Mouse (Mus musculus) T-cell, adult 2 months (primary cell): ENCODE measurements around the gene Usp24.

Experiments
- DNase-seq: peaks from one replicate; pipeline ENCODE4 v3.0.0; 2022; ENCODE audit warnings: low spot score

Usp24 gene

GRCm38 (mm10) chr4:106315921-106316350 lies at the start of gene Usp24:
TSS of gene Usp24 (plus strand) at chr4:106316213.
- peak; percentile 78 for DNase-seq

- no peak for DNase-seq
Measured at GRCm38 (mm10) chr4:106276937-106277336, 39.1 kb upstream of the Usp24 start.

GRCm38 (mm10) chr4:106279177-106279576 lies 36.8 kb upstream of the Usp24 start:
- DNase-seq: no peak

GRCm38 (mm10) chr4:106281128-106281491 lies 34.9 kb upstream of the Usp24 start:
- no peak for DNase-seq

- DNase-seq: no peak
Measured at GRCm38 (mm10) chr4:106281492-106282122, 34.4 kb upstream of the Usp24 start.

- no peak for DNase-seq
Measured at GRCm38 (mm10) chr4:106282123-106282510, 33.9 kb upstream of the Usp24 start.

- DNase-seq: no peak
Measured at GRCm38 (mm10) chr4:106286958-106287743, 28.9 kb upstream of the Usp24 start.

GRCm38 (mm10) chr4:106290201-106290600 lies 25.8 kb upstream of the Usp24 start:
- DNase-seq: no peak

GRCm38 (mm10) chr4:106292823-106293222 lies 23.2 kb upstream of the Usp24 start:
- DNase-seq: no peak

GRCm38 (mm10) chr4:106293378-106294090 lies 22.5 kb upstream of the Usp24 start:
- peak; percentile 67 for DNase-seq

- DNase-seq: no peak
Measured at GRCm38 (mm10) chr4:106295696-106296095, 20.3 kb upstream of the Usp24 start.

GRCm38 (mm10) chr4:106296412-106297086 lies 19.5 kb upstream of the Usp24 start:
- no peak for DNase-seq

GRCm38 (mm10) chr4:106301346-106301745 lies 14.7 kb upstream of the Usp24 start:
- no peak for DNase-seq

- DNase-seq: no peak
Measured at GRCm38 (mm10) chr4:106308090-106308489, 7.9 kb upstream of the Usp24 start.

GRCm38 (mm10) chr4:106312651-106313050 lies 3.4 kb upstream of the Usp24 start:
- no peak for DNase-seq

GRCm38 (mm10) chr4:106313070-106313469 lies 2.9 kb upstream of the Usp24 start:
- DNase-seq: peak; percentile 37

- no peak for DNase-seq
Measured at GRCm38 (mm10) chr4:106313874-106314273, 2.1 kb upstream of the Usp24 start.

- no peak for DNase-seq
Measured at GRCm38 (mm10) chr4:106314291-106314690, 1.7 kb upstream of the Usp24 start.

GRCm38 (mm10) chr4:106316351-106317178 lies 552 bp downstream of the Usp24 start:
- DNase-seq: peak; percentile 37

- DNase-seq: no peak
Measured at GRCm38 (mm10) chr4:106317179-106318055, 1.4 kb downstream of the Usp24 start.
